Mouse (Mus musculus) thymus, adult 2 months (tissue): ENCODE results near the gene Izumo2.

ENCODE experiments used
- CTCF ChIP-seq: fragments of 200-500 bp; IDR thresholded peaks from 2 replicates; pipeline ENCODE4 v1.5.1; 2012; ENCODE audit warnings: mild to moderate bottlenecking, control low read depth, low read length, moderate library complexity, borderline replicate concordance; ENCODE audit not compliant: control insufficient read depth, poor library complexity, insufficient read depth; ENCODE audit errors: extremely low read depth
- POLR2A ChIP-seq: fragments of 200-500 bp; IDR thresholded peaks from 2 replicates; pipeline ENCODE4 v1.6.1; 2012; ENCODE audit warnings: mild to moderate bottlenecking, low read length, control low read depth, moderate library complexity; ENCODE audit not compliant: control insufficient read depth, poor library complexity, insufficient read depth; ENCODE audit errors: extremely low read depth

- TF ChIP-seq POLR2A: no peak
- TF ChIP-seq CTCF: no peak
Measured at GRCm38 (mm10) chr7:44689331-44689730, 19.2 kb upstream of the Izumo2 start.
